Mouse (Mus musculus): ENCODE data around the gene Spata1.
A peak's percentile ranks its signal among the peaks of the same experiment; 100 is the strongest.
"Not testable (repeated sequence)": the region's sequence is repeated elsewhere in the genome, so short reads cannot be mapped to it uniquely, and the experiment has no call there.

The Spata1 gene

GRCm38 (mm10) chr3:146450371-146450841 lies 49.1 kb downstream of the Spata1 start:
- DNase-seq, result peak; percentile 95

- no peak for DNase-seq
These were observed 49.8 kb downstream of the Spata1 start, which contains the start of gene Ctbs for GRCm38 (mm10) chr3:146449745-146450250. Gene Ctbs, plus strand, starts transcription at chr3:146449795.

GRCm38 (mm10) chr3:146448969-146449368 lies 50.6 kb downstream of the Spata1 start:
- no peak for DNase-seq

GRCm38 (mm10) chr3:146448372-146448771 lies 51.2 kb downstream of the Spata1 start:
- DNase-seq, result no peak

GRCm38 (mm10) chr3:146447598-146447997 lies 52.0 kb downstream of the Spata1 start:
- DNase-seq, result no peak

- no peak for DNase-seq
These were observed 52.4 kb downstream of the Spata1 start for GRCm38 (mm10) chr3:146447156-146447555.

GRCm38 (mm10) chr3:146444880-146445279 lies 54.7 kb downstream of the Spata1 start:
- DNase-seq, result no peak

GRCm38 (mm10) chr3:146443380-146443779 lies 56.2 kb downstream of the Spata1 start:
- DNase-seq, result no peak

- DNase-seq, result no peak
These were observed 56.6 kb downstream of the Spata1 start for GRCm38 (mm10) chr3:146442936-146443335.

GRCm38 (mm10) chr3:146442484-146442883 lies 57.1 kb downstream of the Spata1 start:
- no peak for DNase-seq

GRCm38 (mm10) chr3:146440422-146440821 lies 59.1 kb downstream of the Spata1 start:
- DNase-seq, result no peak

GRCm38 (mm10) chr3:146440011-146440410 lies 59.5 kb downstream of the Spata1 start:
- DNase-seq, result no peak

- no peak for DNase-seq
These were observed 63.4 kb downstream of the Spata1 start for GRCm38 (mm10) chr3:146436114-146436513.

- DNase-seq, result no peak
These were observed 64.0 kb downstream of the Spata1 start for GRCm38 (mm10) chr3:146435533-146435932.

GRCm38 (mm10) chr3:146434686-146435085 lies 64.9 kb downstream of the Spata1 start:
- no peak for DNase-seq

GRCm38 (mm10) chr3:146433681-146434350 lies 65.7 kb downstream of the Spata1 start:
- DNase-seq, result no peak

GRCm38 (mm10) chr3:146433063-146433462 lies 66.5 kb downstream of the Spata1 start:
- DNase-seq, result not testable (repeated sequence)

- no peak for DNase-seq
These were observed 73.1 kb downstream of the Spata1 start for GRCm38 (mm10) chr3:146426489-146426888.

GRCm38 (mm10) chr3:146425902-146426301 lies 73.7 kb downstream of the Spata1 start:
- DNase-seq, result no peak

- no peak for DNase-seq
These were observed 75.2 kb downstream of the Spata1 start for GRCm38 (mm10) chr3:146424306-146424900.

GRCm38 (mm10) chr3:146423710-146424109 lies 75.8 kb downstream of the Spata1 start:
- DNase-seq, result no peak

- no peak for DNase-seq
These were observed 77.8 kb downstream of the Spata1 start for GRCm38 (mm10) chr3:146421787-146422186.

GRCm38 (mm10) chr3:146419992-146420537 lies 79.5 kb downstream of the Spata1 start:
- no peak for DNase-seq

- DNase-seq, result no peak
These were observed 80.0 kb downstream of the Spata1 start for GRCm38 (mm10) chr3:146419534-146419933.
